Mouse (Mus musculus) inflammation-experienced regulatory T-cells, adult 6 months (primary cell): Measurements from ENCODE around the gene Apobec3. TPM values are rescaled to one million over a fixed set of nuclear protein-coding genes. Genes with fewer than 3 reads are reported as not detected.
"Not testable (repeated sequence)": the region's sequence is repeated elsewhere in the genome, so short reads cannot be mapped to it uniquely, and the experiment has no call there.

Experiments used
- ATAC-seq: one replicate; pipeline ENCODE4 v1.8.0; 2017
- polyA plus RNA-seq, 3 experiments: library from polyadenylated mRNA; unstranded; fragments of 100-300 nt; shearing (Covaris generic); gene quantifications; one replicate each; pipeline ENCODE4 v1.2.1; 2017

Apobec3 gene
- polyA plus RNA-seq, 3 experiments from 2014 or later, result 509 to 683 (median 543) TPM

DNA sequence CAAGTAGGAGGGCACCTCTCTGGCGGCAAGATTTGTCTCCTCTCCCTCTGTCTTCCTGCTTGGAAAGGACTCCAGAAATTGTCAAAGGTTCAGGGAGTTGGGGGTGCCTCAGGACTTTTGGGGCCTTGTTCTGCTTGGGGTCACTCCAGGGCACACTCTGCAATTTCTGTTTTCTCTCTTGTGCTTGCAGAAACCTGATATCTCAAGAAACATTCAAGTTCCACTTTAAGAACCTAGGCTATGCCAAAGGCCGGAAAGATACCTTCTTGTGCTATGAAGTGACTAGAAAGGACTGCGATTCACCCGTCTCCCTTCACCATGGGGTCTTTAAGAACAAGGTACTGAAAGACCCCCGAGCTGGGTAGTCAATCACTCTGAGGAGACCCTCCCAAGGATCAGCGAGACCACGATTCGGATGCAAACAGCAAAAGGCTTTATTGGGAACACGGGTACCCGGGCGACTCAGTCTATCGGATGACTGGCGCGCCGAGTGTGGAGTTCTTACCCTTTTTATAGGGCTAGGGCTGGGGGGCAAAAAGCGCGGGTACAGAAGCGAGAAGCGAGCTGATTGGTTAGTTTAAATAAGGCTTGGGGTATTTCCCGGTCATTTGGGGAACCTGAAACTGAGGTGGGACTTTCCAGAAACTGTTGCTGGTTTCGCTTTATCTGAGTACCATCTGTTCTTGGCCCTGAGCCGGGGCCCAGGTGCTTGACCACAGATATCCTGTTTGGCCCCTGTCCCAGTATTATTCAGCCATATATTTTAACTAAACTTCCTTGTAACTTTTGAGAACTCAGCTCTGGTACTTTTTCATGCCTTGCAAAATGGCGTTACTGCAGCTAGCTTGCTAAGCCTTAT is 4.0 kb downstream of the Apobec3 start:
- ATAC-seq, result peak; percentile 5

DNA sequence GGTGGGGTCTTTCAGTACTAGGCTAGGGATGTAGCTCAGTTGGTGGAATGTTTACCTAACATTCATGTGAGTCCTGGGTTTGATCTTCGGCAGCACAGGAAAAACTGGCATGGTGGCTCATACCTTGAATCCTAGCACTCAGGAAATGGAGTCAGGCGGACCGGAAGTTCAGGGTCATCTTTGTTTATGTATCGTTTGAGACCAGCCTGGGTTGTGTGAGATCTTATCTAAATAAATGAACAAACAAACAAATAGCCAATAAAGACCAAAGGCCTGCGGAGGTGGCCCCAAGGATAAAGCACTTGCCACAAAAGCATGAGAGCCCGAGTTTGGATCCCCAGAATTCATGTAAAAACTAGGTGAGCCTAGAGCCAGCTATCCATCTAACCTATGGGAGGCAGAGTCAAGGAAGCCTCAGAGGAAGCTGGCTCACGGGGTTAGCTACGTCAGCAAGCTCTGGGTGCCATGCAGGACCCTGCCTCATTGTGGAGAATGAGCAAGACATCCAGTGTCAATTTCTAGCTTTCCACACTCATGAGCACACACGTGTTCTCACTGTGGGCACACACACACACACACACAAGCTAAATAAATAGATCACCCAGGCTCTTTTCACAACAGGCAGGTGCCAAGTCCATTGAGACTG is 4.7 kb downstream of the Apobec3 start:
- ATAC-seq, result peak; percentile 22

DNA sequence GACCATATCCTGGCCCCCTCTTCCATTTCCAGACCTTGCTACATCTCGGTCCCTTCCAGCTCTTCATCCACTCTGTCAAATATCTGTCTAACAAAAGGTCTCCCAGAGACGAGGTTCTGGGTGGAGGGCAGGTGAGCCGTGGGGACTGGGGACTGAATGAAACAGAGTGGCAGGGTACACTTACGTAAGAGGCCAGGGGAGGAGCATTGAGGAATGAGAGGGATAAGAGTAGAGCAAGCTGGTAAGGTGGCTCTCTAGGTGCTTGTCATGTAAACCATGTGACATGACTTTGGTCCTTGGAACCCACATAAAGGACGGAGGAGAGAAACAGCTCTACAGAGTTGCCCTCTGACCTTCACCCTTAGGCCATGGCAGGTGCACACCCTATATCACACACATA is 7.5 kb downstream of the Apobec3 start:
- ATAC-seq, result no peak

DNA sequence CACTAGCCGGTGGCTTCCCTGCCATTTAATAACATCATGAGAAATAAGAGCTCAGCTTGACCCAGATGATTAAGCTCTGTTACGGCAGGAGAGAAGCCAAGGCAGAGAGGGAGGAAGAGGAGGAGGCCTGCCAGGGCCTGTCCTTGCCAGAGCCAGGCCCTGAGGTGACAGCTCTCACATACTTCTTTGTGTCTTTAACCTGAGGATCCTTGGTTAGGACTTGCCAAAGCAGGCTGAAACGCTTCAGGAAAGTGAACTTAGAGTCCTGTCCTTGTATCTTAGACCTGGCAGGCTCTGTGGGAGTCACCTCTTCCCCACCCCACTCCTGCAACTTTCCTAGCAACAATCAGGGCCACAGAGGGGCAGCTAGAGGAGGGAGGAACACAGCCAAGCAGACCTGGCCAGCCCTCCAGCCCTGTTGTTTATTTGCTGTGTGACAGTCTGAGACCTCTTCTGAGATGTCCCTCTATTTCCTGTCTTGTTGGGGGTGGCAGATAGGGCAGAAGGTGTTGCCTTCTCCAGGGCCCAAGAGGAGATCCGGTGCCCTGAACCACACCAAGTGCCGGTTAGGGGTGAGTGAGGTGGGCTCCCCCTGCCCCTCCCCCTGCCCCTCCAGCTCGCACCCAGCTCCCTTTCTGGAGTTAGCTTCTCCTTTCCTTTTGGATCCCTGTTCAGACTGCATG is 8.5 kb downstream of the Apobec3 start:
- peak; percentile 21 for ATAC-seq

DNA sequence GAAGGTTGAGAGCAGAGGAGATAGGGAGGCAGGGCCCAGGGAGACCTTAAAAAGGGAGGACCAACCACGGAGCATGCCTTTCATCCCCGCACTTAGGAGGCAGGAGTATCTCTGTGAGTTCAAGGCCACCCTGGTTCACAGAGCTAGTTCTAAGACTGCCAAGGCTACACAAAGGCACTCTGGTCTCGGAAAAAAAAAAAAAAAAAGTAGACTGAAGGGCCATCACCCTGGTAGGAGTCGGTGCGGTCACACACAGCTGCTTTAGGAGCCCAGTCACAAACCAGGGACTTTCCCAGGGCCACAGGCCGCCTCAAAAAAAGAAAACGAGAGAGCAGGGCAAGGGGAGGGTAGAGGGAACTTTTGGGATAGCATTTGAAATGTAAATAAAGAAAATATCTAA is 9.3 kb downstream of the Apobec3 start:
- ATAC-seq, result peak; percentile 69

DNA sequence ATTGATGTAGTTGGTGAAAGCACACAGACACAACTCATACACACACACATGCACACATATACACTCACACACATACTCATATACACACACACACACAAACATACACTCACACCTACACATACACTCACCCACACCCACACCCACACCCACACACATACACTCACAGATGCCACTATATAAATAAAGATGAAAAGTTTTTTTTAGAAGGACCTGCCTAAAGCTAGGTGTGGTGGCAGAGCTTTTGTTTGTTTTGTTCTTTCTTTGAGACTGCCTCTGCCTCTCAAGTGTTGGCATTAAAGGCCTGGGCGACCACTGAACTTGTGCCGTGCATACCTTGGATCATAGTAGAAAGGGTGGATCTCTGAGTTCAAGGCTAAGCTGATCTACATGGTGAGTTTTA is 9.9 kb downstream of the Apobec3 start:
- ATAC-seq, result no peak

DNA sequence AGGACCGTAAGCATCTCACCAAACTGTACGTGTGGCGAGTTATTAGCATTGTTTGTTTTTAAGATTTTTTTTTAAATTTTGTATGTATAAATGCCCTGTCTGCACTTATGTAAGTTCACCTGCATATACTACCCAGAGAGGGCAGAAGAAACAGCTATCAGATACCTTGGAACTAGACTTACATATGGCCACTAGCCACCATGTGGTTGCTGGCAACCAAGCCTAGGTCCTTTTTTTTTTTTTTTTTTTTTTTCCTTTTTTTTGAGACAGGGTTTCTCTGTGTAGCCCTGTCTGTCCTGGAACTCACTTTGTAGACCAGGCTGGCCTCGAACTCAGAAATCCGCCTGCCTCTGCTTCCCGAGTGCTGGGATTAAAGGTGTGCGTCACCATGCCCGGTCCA is 11.6 kb downstream of the Apobec3 start:
- not testable (repeated sequence) for ATAC-seq

DNA sequence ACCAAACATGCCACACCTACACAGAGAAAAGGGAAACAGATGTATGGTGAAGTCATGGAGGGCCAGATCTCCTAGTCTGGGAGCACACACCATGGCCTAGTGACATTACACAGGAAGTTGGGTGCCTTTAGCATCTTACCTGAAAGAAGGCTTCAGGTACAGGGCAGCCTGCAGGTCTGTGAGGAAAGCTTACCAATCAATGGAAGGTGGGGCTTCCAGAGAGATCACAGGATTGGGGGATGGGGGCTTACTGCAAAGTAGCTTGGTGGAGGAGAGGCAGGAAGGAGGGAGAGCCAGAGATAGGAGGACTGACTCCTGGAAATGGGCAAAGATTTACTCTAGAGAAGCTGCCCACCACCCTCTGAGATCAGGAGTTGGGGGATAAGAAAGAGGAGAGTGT is 12.5 kb downstream of the Apobec3 start:
- no peak for ATAC-seq

DNA sequence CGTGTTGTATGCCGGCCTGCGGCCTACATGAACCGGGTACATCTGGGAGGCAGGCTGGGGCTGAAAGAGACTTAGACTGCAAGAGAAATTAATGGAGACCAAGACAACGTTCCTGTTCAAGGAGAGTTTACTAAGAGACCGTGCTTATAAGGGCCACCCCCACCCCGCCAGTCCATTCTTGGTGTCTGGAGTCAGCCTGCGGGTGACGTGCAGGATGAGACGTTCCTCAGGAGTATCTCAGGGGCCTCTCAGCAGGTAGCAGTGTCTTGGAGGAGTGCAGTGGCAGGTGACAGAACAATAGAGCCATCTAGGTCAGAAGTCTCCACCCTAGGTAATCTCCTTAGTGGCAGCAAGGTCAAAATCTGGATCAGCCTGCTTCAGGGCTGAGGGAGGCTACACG is 13.2 kb downstream of the Apobec3 start:
- not testable (repeated sequence) for ATAC-seq

DNA sequence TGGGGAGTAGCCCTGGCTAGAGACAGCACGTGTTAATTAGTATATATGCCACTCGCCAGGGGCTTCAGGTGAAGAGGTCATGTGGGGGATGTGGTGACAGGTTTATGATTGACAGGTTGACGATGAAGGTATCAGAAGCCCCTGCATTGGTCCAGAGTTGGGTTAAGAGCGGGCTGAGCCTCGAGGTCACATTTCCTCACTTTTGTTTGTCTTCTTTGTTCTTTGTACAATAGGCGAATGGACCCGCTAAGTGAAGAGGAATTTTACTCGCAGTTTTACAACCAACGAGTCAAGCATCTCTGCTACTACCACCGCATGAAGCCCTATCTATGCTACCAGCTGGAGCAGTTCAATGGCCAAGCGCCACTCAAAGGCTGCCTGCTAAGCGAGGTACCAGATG is 13.8 kb downstream of the Apobec3 start:
- no peak for ATAC-seq

DNA sequence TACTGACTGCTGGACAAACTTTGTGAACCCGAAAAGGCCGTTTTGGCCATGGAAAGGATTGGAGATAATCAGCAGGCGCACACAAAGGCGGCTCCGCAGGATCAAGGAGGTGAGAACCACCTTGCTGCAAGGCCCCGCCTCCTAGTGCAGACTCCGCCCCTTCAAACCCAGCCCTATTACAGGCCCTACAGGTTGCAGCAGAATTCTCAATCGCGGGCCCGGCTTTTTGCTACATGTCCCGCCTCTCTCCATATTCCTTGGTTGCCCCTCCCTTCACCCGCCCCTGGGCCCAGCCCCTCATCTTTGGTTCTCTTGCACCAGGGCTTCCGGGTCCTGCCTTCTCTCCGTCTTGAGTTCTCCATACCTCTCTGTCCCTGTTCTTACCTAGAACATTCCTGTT is 15.4 kb downstream of the Apobec3 start:
- ATAC-seq, result no peak

DNA sequence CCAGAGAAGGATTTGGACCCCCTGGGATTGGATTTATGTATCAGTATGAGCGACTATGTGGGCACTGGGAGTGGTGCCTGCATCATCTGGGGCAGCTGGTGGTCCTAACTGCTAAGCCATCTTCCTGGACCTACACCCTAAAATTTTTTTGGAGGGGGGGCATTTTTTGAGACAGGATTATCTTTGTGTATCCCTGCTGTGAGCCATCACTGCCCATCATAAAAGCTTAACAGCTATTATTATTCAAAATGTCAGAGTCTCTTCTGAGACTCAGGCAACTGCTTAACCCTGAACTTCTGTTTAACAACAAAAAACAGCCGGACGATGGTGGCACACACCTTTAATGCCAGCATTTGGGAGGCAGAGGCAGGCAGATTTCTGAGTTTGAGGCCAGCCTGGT is 17.5 kb downstream of the Apobec3 start:
- not testable (repeated sequence) for ATAC-seq

DNA sequence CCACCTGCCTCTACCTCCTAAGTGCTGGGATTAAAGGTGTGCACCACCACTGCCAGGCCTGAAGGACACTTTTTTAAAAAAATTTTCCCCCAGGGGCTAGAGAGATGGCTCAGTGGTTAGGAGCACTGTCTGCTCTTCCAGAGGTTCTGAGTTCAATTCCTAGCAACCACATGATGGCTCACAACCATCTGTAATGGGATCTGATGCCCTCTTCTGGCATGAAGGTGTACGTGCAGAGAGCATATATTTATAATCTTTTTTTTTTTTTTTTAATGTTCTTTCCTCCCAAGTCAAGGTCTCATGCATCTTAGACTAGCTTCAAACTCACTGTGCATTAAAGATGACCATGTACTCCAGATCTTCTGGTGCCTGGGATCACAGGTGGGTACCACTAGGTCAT is 19.4 kb downstream of the Apobec3 start:
- not testable (repeated sequence) for ATAC-seq

DNA sequence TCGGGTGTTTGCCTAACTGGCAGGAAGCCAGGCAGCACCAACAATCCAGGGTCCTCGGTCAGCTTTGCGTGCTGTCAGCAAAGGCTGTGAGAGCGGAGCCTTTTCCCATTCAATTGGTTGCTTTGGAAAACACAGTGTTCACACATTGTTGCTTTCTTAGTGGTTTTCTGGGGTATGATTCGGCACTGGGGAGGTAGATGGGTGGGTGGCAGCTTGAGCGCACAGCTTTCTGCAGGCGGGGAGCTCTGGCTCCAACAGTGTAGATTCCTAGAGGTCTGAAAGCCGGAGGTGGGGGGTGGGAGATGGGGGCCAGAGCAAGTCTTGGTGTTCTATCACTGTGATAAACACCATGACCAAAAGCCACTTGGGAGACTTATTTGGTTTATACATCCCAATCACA is 19.9 kb downstream of the Apobec3 start:
- ATAC-seq, result no peak

DNA sequence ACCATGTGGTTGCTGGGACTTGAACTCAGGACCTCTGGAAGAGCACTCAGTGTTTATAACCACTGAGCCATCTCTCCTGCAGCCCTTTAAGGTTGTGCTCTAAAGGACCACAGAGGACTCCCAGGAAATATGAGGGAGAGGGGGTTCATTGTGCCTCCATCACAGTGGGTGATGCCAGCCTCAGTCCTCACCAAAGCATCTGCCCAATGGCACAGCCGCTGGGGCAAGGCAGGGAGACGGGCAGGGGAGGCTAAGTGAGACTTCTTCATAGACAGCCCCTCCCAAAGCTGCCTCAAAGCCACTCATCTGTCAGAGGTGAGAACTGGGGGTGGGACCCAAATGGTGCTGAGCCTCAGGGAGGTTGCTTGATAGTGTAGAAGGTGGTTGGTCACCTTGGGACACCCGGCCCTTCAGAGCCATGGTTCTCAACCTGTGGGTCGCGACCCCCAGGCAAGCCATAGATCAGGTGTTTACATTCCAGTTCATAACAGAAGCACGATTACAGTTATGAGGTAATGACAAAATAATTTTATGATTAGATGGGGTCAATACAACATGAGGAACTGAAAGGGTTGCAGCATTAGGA is 22.4 kb downstream of the Apobec3 start:
- ATAC-seq, result no peak

DNA sequence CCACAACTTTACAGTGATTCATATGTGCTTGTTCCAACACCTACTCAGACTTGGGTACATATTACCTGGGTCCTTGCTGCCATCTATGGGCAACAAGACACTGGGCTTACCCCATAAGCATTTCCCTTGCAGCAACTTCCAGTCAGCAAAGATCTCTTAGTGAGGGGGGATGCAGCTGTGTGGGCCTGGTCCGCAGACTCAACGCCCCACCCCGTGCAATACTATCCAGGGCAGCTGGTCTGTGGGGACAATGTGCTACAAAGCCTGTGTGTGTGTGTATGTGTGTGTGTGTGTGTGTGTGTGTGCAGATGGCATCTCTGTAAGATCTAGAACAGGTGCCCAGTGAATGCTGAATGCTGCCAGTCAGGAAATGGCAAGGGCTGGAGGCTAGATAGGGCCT is 22.9 kb downstream of the Apobec3 start:
- ATAC-seq, result peak; percentile 48

DNA sequence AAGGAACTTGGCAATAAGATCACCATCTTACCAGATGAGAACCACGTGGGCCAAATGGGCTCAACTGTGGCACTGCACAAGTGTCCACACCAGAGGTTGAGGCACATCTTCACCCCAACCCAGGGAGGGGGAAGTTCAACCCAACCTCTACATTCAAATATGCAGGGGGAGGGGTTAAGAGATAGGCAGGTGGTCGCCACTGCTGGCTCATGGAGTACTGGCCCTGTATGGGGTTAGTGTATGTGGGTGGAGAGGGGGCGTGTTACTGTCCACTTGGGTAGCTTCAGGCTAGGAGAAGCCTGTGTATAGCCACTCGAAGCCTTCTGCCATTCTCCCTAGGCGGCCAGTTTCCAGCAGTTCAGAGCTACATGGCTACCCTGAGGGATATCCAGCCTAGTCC is 24.7 kb downstream of the Apobec3 start:
- ATAC-seq, result no peak

DNA sequence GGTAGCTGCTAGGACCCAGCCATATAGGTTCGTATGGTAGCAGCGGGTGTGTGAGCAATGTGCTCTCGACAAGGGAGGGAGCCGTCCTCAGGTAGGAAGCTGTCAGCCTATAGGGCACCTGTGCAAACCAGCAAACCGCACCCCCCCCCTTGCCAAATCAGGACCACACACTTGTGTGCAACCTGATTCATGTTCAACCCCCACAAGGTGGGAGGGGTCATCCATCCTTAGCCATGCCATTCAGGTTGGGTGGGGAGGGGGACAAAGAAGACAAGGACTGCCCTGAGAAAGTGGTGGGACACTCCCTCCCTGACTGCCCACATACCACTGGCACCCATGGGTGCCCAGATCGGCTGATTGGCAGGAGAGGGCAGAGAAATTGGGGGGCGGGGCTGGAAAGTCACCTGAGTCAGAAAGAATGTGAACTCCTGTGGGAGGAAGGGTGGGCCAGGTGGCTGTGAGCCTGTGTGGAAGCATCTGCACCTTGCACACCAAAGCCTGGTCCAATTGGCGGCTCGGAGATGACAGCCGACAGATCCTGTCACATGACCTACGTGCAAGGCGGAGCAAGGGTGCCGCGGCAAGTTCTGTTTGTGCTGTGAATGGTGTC is 25.8 kb downstream of the Apobec3 start:
- peak; percentile 4 for ATAC-seq

DNA sequence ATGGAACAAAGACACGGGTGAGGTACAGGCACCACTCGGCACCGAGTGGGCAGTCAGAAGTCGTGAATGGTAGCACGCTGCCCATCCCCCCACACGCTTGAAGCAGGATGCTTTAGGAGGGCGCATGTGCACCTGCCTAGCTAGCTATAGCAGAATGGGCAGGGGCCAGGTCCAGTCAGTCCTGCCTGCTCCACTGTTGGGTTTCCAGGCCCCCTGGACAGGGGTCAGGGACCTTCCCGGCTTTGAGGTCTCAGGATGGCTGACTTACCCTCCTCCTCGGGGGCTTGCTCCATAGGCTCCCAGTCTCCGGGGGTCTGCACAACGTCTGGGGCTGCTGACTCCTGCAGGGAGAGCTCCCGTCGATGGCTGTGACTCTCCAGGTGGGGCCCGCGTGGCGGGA is 27.0 kb downstream of the Apobec3 start:
- ATAC-seq, result no peak

DNA sequence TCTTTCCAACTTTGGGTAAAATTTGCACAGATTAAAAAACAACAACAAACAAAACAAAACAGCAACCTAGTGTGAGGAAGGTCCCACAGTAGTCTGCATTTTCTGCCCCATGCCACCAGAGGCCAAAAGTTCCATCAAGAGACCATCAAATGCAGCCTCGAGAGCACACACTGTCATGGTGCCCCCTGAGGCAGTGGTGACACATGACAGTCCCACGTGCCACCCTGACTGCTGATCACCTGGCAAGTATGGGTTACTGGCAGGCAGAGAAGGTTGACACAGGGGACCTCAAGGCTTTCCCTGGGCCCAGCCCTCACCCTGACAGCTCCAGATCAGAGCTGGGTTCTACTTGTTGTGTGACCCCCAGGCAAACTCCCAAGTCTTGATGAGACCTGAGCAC is 28.3 kb downstream of the Apobec3 start:
- no peak for ATAC-seq

DNA sequence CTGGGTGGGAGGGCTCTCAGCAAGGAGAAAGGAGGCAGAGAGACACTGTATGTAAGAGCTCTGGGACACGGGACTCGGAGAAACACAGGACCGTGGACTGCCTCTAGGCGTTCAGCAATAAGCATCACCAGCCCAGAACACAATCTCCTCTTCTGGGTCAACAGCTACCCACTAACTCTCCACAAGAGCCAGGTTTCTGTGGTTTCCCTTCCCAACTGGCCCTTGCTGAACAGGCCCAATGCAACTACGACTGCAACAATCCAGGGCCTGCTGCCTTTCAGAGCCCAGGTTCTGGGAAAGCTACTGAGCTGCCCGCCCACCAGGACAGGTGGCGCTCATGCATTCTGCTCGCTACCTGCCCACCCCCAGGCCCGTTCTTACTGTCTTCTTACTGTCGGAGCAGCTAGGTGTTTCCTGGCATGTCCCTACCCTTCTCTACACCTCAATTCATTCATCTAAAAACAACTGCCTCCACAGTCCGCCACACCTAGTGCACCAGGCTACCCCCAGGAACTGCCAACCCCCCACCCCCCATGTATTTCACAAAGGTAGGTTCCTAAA is 35.5 kb downstream of the Apobec3 start:
- peak; percentile 6 for ATAC-seq

DNA sequence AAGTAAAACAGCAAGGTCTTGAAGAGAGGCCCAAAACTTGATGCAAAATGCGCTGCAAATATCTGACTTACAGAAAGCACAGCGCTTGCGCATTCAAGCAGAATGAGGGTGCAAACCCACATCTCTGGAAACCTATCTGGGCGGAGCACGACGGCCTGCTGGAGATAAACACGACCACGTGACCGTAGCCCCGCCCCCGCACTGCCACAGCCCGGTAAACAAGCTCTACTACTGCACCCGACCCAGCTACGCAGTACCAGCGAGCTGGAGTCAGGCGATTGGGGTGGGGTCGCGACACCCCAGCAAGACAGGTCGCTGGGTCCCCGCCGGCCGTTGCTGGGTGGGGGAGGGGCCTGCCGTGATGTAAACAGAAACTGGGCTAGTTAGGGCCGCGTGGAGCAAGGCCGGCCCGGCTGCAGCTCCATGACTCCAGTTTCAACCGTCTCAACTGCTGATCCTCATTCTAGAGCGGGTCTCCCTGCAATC is 36.2 kb downstream of the Apobec3 start:
- peak; percentile 76 for ATAC-seq
